Mouse (Mus musculus) lung, postnatal 0 days (tissue): ENCODE data around the gene Gpr182.

Experiments
- CTCF ChIP-seq: IDR thresholded peaks from 2 replicates; pipeline ENCODE4 v1.5.1; 2016; ENCODE audit warnings: antibody characterized with exemption, mild to moderate bottlenecking
- EP300 ChIP-seq: IDR thresholded peaks from 2 replicates; pipeline ENCODE4 v1.6.1; 2016; ENCODE audit warnings: antibody characterized with exemption, mild to moderate bottlenecking, control low read depth

- TF ChIP-seq CTCF = no peak
- no peak for TF ChIP-seq EP300
Observed at GRCm38 (mm10) chr10:127730933-127731310, 20.6 kb downstream of the Gpr182 start.
